8 mouse cellular contexts compared by ENCODE assay signal in the genomic region with DNA sequence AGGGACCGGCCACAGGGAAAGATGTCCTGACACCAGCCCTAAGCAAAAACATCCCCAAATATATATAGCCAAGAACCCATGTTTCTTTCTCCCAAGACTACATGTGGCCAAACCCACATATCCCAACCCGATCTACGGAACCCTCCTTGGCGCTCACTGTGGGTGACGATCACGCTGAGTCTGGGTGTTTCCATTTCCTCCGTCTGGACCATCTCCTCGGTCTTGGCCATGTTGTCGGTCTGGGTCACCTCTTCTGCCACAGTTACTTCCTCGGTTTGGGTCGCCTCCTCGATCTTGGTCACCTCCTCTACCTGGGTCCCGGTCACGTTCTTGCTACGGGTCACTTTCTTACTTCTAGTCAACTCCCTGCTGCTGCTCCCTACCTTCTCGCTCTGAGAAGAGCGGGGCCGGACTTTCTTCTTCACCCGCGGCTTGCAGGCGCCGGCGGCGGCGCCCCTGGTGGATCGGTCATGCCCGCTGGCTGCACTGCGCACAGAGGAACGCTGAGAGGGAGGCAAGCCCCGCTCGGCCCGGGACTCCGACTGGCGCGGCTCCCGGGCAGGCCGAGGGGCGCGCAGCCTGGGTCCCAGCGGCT. TPM values are rescaled to one million over a fixed set of nuclear protein-coding genes. Genes with fewer than 3 reads are reported as not detected.
DNase-seq lines count a peak whose midpoint lies in the region; ATAC-seq and TF ChIP-seq lines count a peak whose summit lies in the region.

No protein-coding gene starts in this region.

- TF ChIP-seq CTCF in ES-Bruce4 (IDR thresholded peaks at IDR 0.05; ENCODE audit: low read depth, low read length) = no peak

- no peak for TF ChIP-seq EP300 in ES-Bruce4 (IDR thresholded peaks at IDR 0.05; ENCODE audit: insufficient read depth, low read depth, low read length)

- no peaks in the 10 kb centered on the region for H3K27me3 ChIP-seq in heart, embryonic 15.5 days
- no peaks in the 10 kb centered on the region for H3K27me3 ChIP-seq in ES-Bruce4 (ENCODE audit: control insufficient read depth, insufficient read depth, low read length, poor library complexity, severe bottlenecking)
- no peaks in the 10 kb centered on the region for H3K27me3 ChIP-seq in erythroblast, embryonic 14.5 days (ENCODE audit: control insufficient read depth)
- no peaks in the 10 kb centered on the region for H3K27me3 ChIP-seq in limb, embryonic 15.5 days
- no peaks in the 10 kb centered on the region for H3K27me3 ChIP-seq in neural tube, embryonic 14.5 days (ENCODE audit: control insufficient read depth, insufficient read depth, low read length)

- H3K4me1 ChIP-seq in heart, embryonic 15.5 days (replicated peaks) = peaks cover 22% of the 10 kb centered on the region
- no peaks in the 10 kb centered on the region for H3K4me1 ChIP-seq in ES-Bruce4 (ENCODE audit: control insufficient read depth, insufficient read depth, low read length)
- H3K4me1 ChIP-seq in erythroblast, embryonic 14.5 days (ENCODE audit: control insufficient read depth) = peaks cover 55% of the 10 kb centered on the region
- peaks cover 18% of the 10 kb centered on the region; the same call in 1 of the 2 replicates for H3K4me1 ChIP-seq in limb, embryonic 15.5 days
- peaks cover 17% of the 10 kb centered on the region for H3K4me1 ChIP-seq in neural tube, embryonic 14.5 days (ENCODE audit: control insufficient read depth, insufficient read depth, low read length)

- DNase-seq in heart, postnatal 10 days = no peak
- DNase-seq in thymus, postnatal 14 days = no peak
- no peak for DNase-seq in frontal cortex, postnatal 36 days (ENCODE audit: low spot score in 2 of 2)

- intact Hi-C loops in heart, postnatal 10 days (cut with DNase I) = loop anchor here (2.0 kb wide), 2 partner anchors 23 to 175 kb away; a partner anchor contains a TSS

- peak overlapping the region; percentile 80 for H3K4me3 ChIP-seq in heart, embryonic 15.5 days
- H3K4me3 ChIP-seq in ES-Bruce4 (ENCODE audit: low read depth, low read length) = peak overlapping the region; percentile 89
- H3K4me3 ChIP-seq in erythroblast, embryonic 14.5 days (replicated peaks) = peak overlapping the region; percentile 74
- peak overlapping the region; percentile 98 for H3K4me3 ChIP-seq in limb, embryonic 15.5 days
- H3K4me3 ChIP-seq in neural tube, embryonic 14.5 days (ENCODE audit: low read depth, low read length) = peak overlapping the region; percentile 81

- peak; percentile 60; the same call in 1 of the 2 replicates for ATAC-seq in heart, embryonic 15.5 days (replicated peaks; ENCODE audit: insufficient number of reproducible peaks, insufficient read depth, low FRiP score, low read depth)
- ATAC-seq in limb, embryonic 15.5 days (ENCODE audit: insufficient number of reproducible peaks, low FRiP score, low TSS enrichment, low read depth) = 0 out of 2 replicates have a peak, but pooled peaks have one; percentile 1
- peak; percentile 16; the same call in 1 of the 2 replicates for ATAC-seq in neural tube, embryonic 14.5 days (ENCODE audit: low read depth)

- peaks cover 52% of the 10 kb centered on the region for H3K36me3 ChIP-seq in heart, embryonic 15.5 days
- H3K36me3 ChIP-seq in ES-Bruce4 (ENCODE audit: control insufficient read depth, insufficient read depth, low read length, poor library complexity, severe bottlenecking) = peaks cover 13% of the 10 kb centered on the region
- H3K36me3 ChIP-seq in erythroblast, embryonic 14.5 days (ENCODE audit: control insufficient read depth) = peaks cover 66% of the 10 kb centered on the region
- peaks cover 46% of the 10 kb centered on the region for H3K36me3 ChIP-seq in limb, embryonic 15.5 days
- peaks cover 27% of the 10 kb centered on the region for H3K36me3 ChIP-seq in neural tube, embryonic 14.5 days (ENCODE audit: control insufficient read depth, insufficient read depth, low read length)

- peak overlapping the region; percentile 92 for H3K9ac ChIP-seq in heart, embryonic 15.5 days
- peak overlapping the region; percentile 78 for H3K9ac ChIP-seq in ES-Bruce4 (ENCODE audit: low read depth, poor library complexity, severe bottlenecking)
- peak overlapping the region; percentile 93 for H3K9ac ChIP-seq in limb, embryonic 15.5 days
- H3K9ac ChIP-seq in neural tube, embryonic 14.5 days (replicated peaks; ENCODE audit: low read depth, low read length) = peak overlapping the region; percentile 79

- H3K9me3 ChIP-seq in heart, embryonic 15.5 days (replicated peaks) = no peaks in the 10 kb centered on the region
- H3K9me3 ChIP-seq in ES-Bruce4 (replicated peaks; ENCODE audit: control insufficient read depth, insufficient read depth, low read length, poor library complexity, severe bottlenecking) = no peaks in the 10 kb centered on the region
- H3K9me3 ChIP-seq in erythroblast, embryonic 14.5 days (ENCODE audit: control insufficient read depth, low read length) = no peaks in the 10 kb centered on the region
- H3K9me3 ChIP-seq in limb, embryonic 15.5 days = no peaks in the 10 kb centered on the region
- H3K9me3 ChIP-seq in neural tube, embryonic 14.5 days (ENCODE audit: control insufficient read depth, low read length) = no peaks in the 10 kb centered on the region

- no peak for TF ChIP-seq POLR2A in ES-Bruce4 (IDR thresholded peaks at IDR 0.05; ENCODE audit: insufficient read depth, low read length)

- peak overlapping the region; percentile 89 for H3K27ac ChIP-seq in heart, embryonic 15.5 days
- no peak overlapping the region for H3K27ac ChIP-seq in ES-Bruce4 (ENCODE audit: insufficient read depth, low read length)
- peak overlapping the region; percentile 90 for H3K27ac ChIP-seq in limb, embryonic 15.5 days
- peak overlapping the region; percentile 82 for H3K27ac ChIP-seq in neural tube, embryonic 14.5 days (ENCODE audit: low read depth, low read length)

- peak overlapping the region; percentile 72 for H3K4me2 ChIP-seq in heart, embryonic 15.5 days
- H3K4me2 ChIP-seq in limb, embryonic 15.5 days = peak overlapping the region; percentile 52
- H3K4me2 ChIP-seq in neural tube, embryonic 14.5 days (ENCODE audit: low read depth, low read length) = peak overlapping the region; percentile 76

- WGBS in heart, embryonic 15.5 days = under 1% methylated on average over 40 of the region's 40 CpGs
- WGBS in limb, embryonic 15.5 days = under 1% methylated on average over 40 of the region's 40 CpGs
- under 1% methylated on average over 40 of the region's 40 CpGs for WGBS in neural tube, embryonic 14.5 days

RNA-seq across cellular contexts. Expression of a gene that starts 0.4 kb away (rescaled TPM):
- 179 and 181 TPM in 2 replicates for polyA plus RNA-seq in heart, embryonic 15.5 days (2015; fragmentation: Nextera tagmentation; extraction: Ambion mirVana)
- total RNA-seq in heart, postnatal 10 days (2021) = 100 to 1,000 TPM; 202 to 209 TPM
- polyA plus RNA-seq in ES-Bruce4 (2011; ENCODE audit: insufficient read depth, insufficient read length, low read depth, missing spikeins) = 102 and 106 TPM in 2 replicates
- 54.9 and 66.0 TPM in 2 replicates for polyA plus RNA-seq in erythroblast, embryonic 14.5 days (2012)
- 210 and 218 TPM in 2 replicates for polyA plus RNA-seq in limb, embryonic 15.5 days (2015; fragmentation: Nextera tagmentation; extraction: Ambion mirVana)
- polyA plus RNA-seq in neural tube, embryonic 14.5 days (2014; fragmentation: Nextera tagmentation; extraction: Ambion mirVana) = 195 and 239 TPM in 2 replicates

RNA-seq across cellular contexts. Expression of a gene that starts 0.5 kb away (rescaled TPM):
- 73.8 and 73.9 TPM in 2 replicates for polyA plus RNA-seq in heart, embryonic 15.5 days (2015; fragmentation: Nextera tagmentation; extraction: Ambion mirVana)
- total RNA-seq in heart, postnatal 10 days (2021) = 10 to 100 TPM; 38.9 to 43.7 TPM
- polyA plus RNA-seq in ES-Bruce4 (2011; ENCODE audit: insufficient read depth, insufficient read length, low read depth, missing spikeins) = 117 and 120 TPM in 2 replicates
- 0.53 and 0.67 TPM in 2 replicates for polyA plus RNA-seq in erythroblast, embryonic 14.5 days (2012)
- 116 and 119 TPM in 2 replicates for polyA plus RNA-seq in limb, embryonic 15.5 days (2015; fragmentation: Nextera tagmentation; extraction: Ambion mirVana)
- polyA plus RNA-seq in neural tube, embryonic 14.5 days (2014; fragmentation: Nextera tagmentation; extraction: Ambion mirVana) = 145 and 154 TPM in 2 replicates

RNA-seq across cellular contexts. Expression of a gene that starts 23.0 kb away (rescaled TPM):
- polyA plus RNA-seq in heart, embryonic 15.5 days (2015; fragmentation: Nextera tagmentation; extraction: Ambion mirVana) = 45.2 and 57.4 TPM in 2 replicates
- 10 to 100 TPM; 27.7 to 30.5 TPM for total RNA-seq in heart, postnatal 10 days (2021)
- 97.6 and 104 TPM in 2 replicates for polyA plus RNA-seq in ES-Bruce4 (2011; ENCODE audit: insufficient read depth, insufficient read length, low read depth, missing spikeins)
- 0.58 and 0.69 TPM in 2 replicates for polyA plus RNA-seq in erythroblast, embryonic 14.5 days (2012)
- 85.5 and 85.9 TPM in 2 replicates for polyA plus RNA-seq in limb, embryonic 15.5 days (2015; fragmentation: Nextera tagmentation; extraction: Ambion mirVana)
- 122 and 126 TPM in 2 replicates for polyA plus RNA-seq in neural tube, embryonic 14.5 days (2014; fragmentation: Nextera tagmentation; extraction: Ambion mirVana)

RNA-seq across cellular contexts. Expression of a gene that starts 27.8 kb away (rescaled TPM):
- 4.8 and 8.2 TPM in 2 replicates for polyA plus RNA-seq in heart, embryonic 15.5 days (2015; fragmentation: Nextera tagmentation; extraction: Ambion mirVana)
- 1 to 10 TPM; 1.1 to 2.1 TPM for total RNA-seq in heart, postnatal 10 days (2021)
- not detected in 2 replicates for polyA plus RNA-seq in ES-Bruce4 (2011; ENCODE audit: insufficient read depth, insufficient read length, low read depth, missing spikeins)
- polyA plus RNA-seq in erythroblast, embryonic 14.5 days (2012) = not detected in 2 replicates
- polyA plus RNA-seq in limb, embryonic 15.5 days (2015; fragmentation: Nextera tagmentation; extraction: Ambion mirVana) = not detected in 2 replicates
- not detected in 2 replicates for polyA plus RNA-seq in neural tube, embryonic 14.5 days (2014; fragmentation: Nextera tagmentation; extraction: Ambion mirVana)

Comparison
In these comparisons a context has a peak if more than half of its experiments do, and no peak if none do; other contexts are left out.
1. ATAC-seq: peak in every context shown above with its lines; median percentile 60 in heart, embryonic 15.5 days; 16 in neural tube, embryonic 14.5 days; 1 in limb, embryonic 15.5 days.
2. RNA of a gene that starts 0.5 kb away (polyA plus RNA-seq): 145 to 154 TPM in neural tube, embryonic 14.5 days, 117 to 120 TPM in ES-Bruce4, 116 to 119 TPM in limb, embryonic 15.5 days and 73.8 to 73.9 TPM in heart, embryonic 15.5 days; 0.53 to 0.67 TPM in erythroblast, embryonic 14.5 days; every median in the first group is over 10 times any median in the second.
3. RNA of a gene that starts 23.0 kb away (polyA plus RNA-seq): 122 to 126 TPM in neural tube, embryonic 14.5 days, 97.6 to 104 TPM in ES-Bruce4, 85.5 to 85.9 TPM in limb, embryonic 15.5 days and 45.2 to 57.4 TPM in heart, embryonic 15.5 days; 0.58 to 0.69 TPM in erythroblast, embryonic 14.5 days; every median in the first group is over 10 times any median in the second.
4. Peak in every context shown above with its lines, with median percentiles within 50 percentile points of each other: H3K4me2 ChIP-seq, H3K4me3 ChIP-seq and H3K9ac ChIP-seq.